Mouse (Mus musculus) C2C12 (cell line): ENCODE results near the gene Pard6b. TPM values are rescaled to one million over a fixed set of nuclear protein-coding genes. Genes with fewer than 3 reads are reported as not detected.

ENCODE experiments used
- H3K27me3 ChIP-seq: one replicate; pipeline ENCODE4 v1.6.1; 2011; ENCODE audit not compliant: control insufficient read depth, insufficient read depth, insufficient read length
- H3K36me3 ChIP-seq: one replicate; pipeline ENCODE4 v1.6.1; 2011; ENCODE audit not compliant: control insufficient read depth, insufficient read depth
- H3K4me3 ChIP-seq: one replicate; pipeline ENCODE4 v1.5.1; 2011; ENCODE audit warnings: mild to moderate bottlenecking, control low read depth; ENCODE audit not compliant: poor library complexity, insufficient read depth, severe bottlenecking
- H3K79me2 ChIP-seq: one replicate; pipeline ENCODE4 v1.6.1; 2011; ENCODE audit not compliant: control insufficient read depth, insufficient read depth
- H3K79me3 ChIP-seq: one replicate; pipeline ENCODE4 v1.6.1; 2011; ENCODE audit warnings: low read depth, control low read depth
- H3ac ChIP-seq: one replicate; pipeline ENCODE3; 2011; ENCODE audit warnings: low read depth; ENCODE audit not compliant: control insufficient read depth, insufficient read length
- CEBPB ChIP-seq: IDR thresholded peaks from one replicate; pipeline ENCODE4 v1.6.1; 2011; ENCODE audit warnings: low read depth, mild to moderate bottlenecking, control low read depth, moderate library complexity
- CTCF ChIP-seq: IDR thresholded peaks from one replicate; pipeline ENCODE4 v1.5.1; 2011; ENCODE audit not compliant: control insufficient read depth, insufficient read depth, insufficient read length
- FOSL1 ChIP-seq: IDR thresholded peaks from one replicate; pipeline ENCODE4 v1.8.0; 2011; ENCODE audit warnings: mild to moderate bottlenecking, low read length; ENCODE audit not compliant: poor library complexity, insufficient read depth, severe bottlenecking
- MAX ChIP-seq: IDR thresholded peaks from one replicate; pipeline ENCODE4 v1.6.1; 2011; ENCODE audit warnings: mild to moderate bottlenecking, control low read depth
- MYOD1 ChIP-seq: IDR thresholded peaks from one replicate; pipeline ENCODE4 v1.6.1; 2011; ENCODE audit warnings: low read depth; ENCODE audit not compliant: control insufficient read depth, insufficient read length
- MYOG ChIP-seq: IDR thresholded peaks from one replicate; pipeline ENCODE4 v1.6.1; 2011; ENCODE audit not compliant: control insufficient read depth, insufficient read length; ENCODE audit errors: extremely low read depth
- USF1 ChIP-seq: IDR thresholded peaks from one replicate; pipeline ENCODE4 v1.6.1; 2011; ENCODE audit warnings: low read depth, mild to moderate bottlenecking, control low read depth, moderate library complexity
- microRNA-seq: library from miRNA; unstranded; fragments of <30 nt; microRNA quantifications from one replicate; pipeline ENCODE4, GENCODE M21; 2019; ENCODE audit warnings: borderline microRNAs expressed
- polyA plus RNA-seq: library from polyadenylated mRNA; unstranded; fragments of >200 nt; fragmentation: generic; extraction: Trizol; gene quantifications from one replicate; pipeline ENCODE4 v1.2.1, GENCODE M21; 2012; ENCODE audit warnings: missing spikeins

Pard6b gene
- polyA plus RNA-seq, 1 experiment = 0.33 TPM

- no peak overlapping the region for H3K4me3 ChIP-seq
- TF ChIP-seq USF1 (no peak), MAX (no peak), MYOD1 (no peak), CTCF (no peak), FOSL1 (no peak), MYOG (no peak), CEBPB (no peak)
These were observed 67.1 kb downstream of the Pard6b start for GRCm38 (mm10) chr2:168147722-168148432.

GRCm38 (mm10) chr2:168149241-168149640 is 68.4 kb downstream of the Pard6b start:
- Histone ChIP-seq H3K79me3 (no peaks in the 10 kb centered on the region), H3K27me3 (no peaks in the 10 kb centered on the region), H3K36me3 (no peaks in the 10 kb centered on the region), H3K79me2 (no peaks in the 10 kb centered on the region), H3K4me3 (no peak overlapping the region), H3ac (no peak overlapping the region)
- TF ChIP-seq USF1 (no peak), MYOG (no peak), MYOD1 (no peak), CTCF (no peak), CEBPB (no peak), FOSL1 (no peak), MAX (no peak)

More at GRCm38 (mm10) chr2:168147722-168148432, 67.1 kb downstream of the Pard6b start:
- no peak overlapping the region for H3ac ChIP-seq
- no peaks in the 10 kb centered on the region for H3K79me3 ChIP-seq
- no peaks in the 10 kb centered on the region for H3K27me3 ChIP-seq
- H3K79me2 ChIP-seq = no peaks in the 10 kb centered on the region
- no peaks in the 10 kb centered on the region for H3K36me3 ChIP-seq

Small RNA genes lying within 50 kb of the gene (microRNA-seq; reads per million reads assigned to microRNA genes)
- not detected for gene Gm24327

Other genes starting within 250 kb of the Pard6b start
- 64.6 TPM for gene Ptpn1, start 148.9 kb upstream of the Pard6b start, polyA plus RNA-seq
- 0.04 TPM for gene Ripor3, start 70.4 kb upstream of the Pard6b start, polyA plus RNA-seq
- gene Adnp, start 126.1 kb downstream of the Pard6b start, polyA plus RNA-seq = 7.3 TPM
- gene Gm20716, start 149.4 kb downstream of the Pard6b start, polyA plus RNA-seq = 17.1 TPM
- 14.0 TPM for gene Dpm1, start 149.6 kb downstream of the Pard6b start, polyA plus RNA-seq
- 9.9 TPM for gene Mocs3, start 149.6 kb downstream of the Pard6b start, polyA plus RNA-seq
- not detected for gene Kcng1, start 200.7 kb downstream of the Pard6b start, polyA plus RNA-seq